Mouse (Mus musculus): ENCODE measurements around the gene AC124108.1. TPM values are rescaled to one million over a fixed set of nuclear protein-coding genes. Genes with fewer than 3 reads are reported as not detected.

Gene AC124108.1
- total RNA-seq (2018; cell fraction: chromatin; rRNA removed), result not detected
- not detected for total RNA-seq (2018; cell fraction: cytosol; rRNA removed)
- total RNA-seq (2018; cell fraction: nucleus; rRNA removed), result not detected
- polyA plus RNA-seq (2018), result not detected in 3 replicates

- H3K4me3 ChIP-seq (ENCODE audit: inconsistent target), result no peak within 1 kb of the TSS
- WGBS (ENCODE audit: missing documents), result 8% methylated on average over 33 of the region's 34 CpGs
Measured at GRCm38 (mm10) chr1:132191093-132191785, at the start of gene AC124108.1, which contains the start of gene Lemd1. Gene AC124108.1 (plus strand): TSS chr1:132191457. Gene Lemd1 (plus strand): TSS chr1:132191431.

DNA sequence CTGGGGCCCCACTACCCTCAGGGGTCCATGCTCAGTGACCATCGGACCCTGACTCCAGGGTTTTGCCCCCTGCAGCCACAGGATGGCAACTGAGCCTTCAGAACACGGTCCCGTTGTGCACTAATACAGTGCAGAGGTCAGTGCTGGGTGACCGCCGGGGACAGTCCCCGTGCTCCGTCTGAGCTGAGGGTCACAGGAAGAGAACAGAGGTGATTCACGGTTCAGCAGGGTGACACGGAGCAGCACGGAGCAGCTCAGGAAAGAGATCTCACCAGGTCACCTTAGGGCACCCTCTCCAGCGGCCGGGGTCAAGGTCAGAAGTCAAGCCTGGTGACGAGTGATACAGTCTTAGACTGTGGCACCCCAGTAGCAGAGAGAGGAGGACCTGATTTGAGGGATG is 49.5 kb upstream of the AC124108.1 start:
- Histone ChIP-seq H3K79me2 (ENCODE audit: inconsistent target) (peaks cover 39% of the 10 kb centered on the region), H3K36me3 (ENCODE audit: inconsistent target) (no peaks in the 10 kb centered on the region), H3K4me3 (ENCODE audit: inconsistent target) (no peak overlapping the region), H3K27ac (no peak overlapping the region)
- WGBS (ENCODE audit: missing documents), result 93% methylated on average over 13 of the region's 13 CpGs

More at GRCm38 (mm10) chr1:132191093-132191785, at the start of gene AC124108.1, which contains the start of gene Lemd1:
- H3K79me2 ChIP-seq (ENCODE audit: inconsistent target), result no peaks in the 10 kb centered on the region
- H3K27ac ChIP-seq, result no peak within 1 kb of the TSS
- no peaks in the 10 kb centered on the region for H3K36me3 ChIP-seq (ENCODE audit: inconsistent target)

GRCm38 (mm10) chr1:132143079-132143478 is 48.2 kb upstream of the AC124108.1 start:
- 9% methylated on average over 5 of the region's 5 CpGs for WGBS (ENCODE audit: missing documents)
- peak overlapping the region; percentile 59 for H3K27ac ChIP-seq

DNA sequence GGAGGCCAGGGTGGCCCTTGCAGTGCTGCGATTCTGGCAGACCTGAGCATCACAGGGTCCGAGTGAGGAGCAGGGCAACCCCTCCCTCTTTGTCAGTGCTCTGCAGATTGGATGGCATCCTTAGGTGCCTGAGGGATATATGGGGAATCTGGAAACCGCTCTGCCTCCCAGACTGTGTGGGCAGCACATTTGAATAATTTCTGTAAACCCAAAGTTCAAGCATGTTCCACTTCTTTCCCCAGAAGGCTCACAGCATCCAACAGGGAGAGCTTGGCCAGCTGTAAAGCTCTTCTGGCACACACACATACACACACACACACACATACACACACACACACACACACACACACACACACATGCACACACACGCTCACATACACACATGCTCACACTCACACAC is 47.5 kb upstream of the AC124108.1 start:
- 100% methylated on average over 2 of the region's 4 CpGs for WGBS (ENCODE audit: missing documents)
- H3K27ac ChIP-seq, result peak overlapping the region; percentile 59

More at GRCm38 (mm10) chr1:132143079-132143478, 48.2 kb upstream of the AC124108.1 start:
- H3K79me2 ChIP-seq (ENCODE audit: inconsistent target), result peaks cover 26% of the 10 kb centered on the region
- no peaks in the 10 kb centered on the region for H3K36me3 ChIP-seq (ENCODE audit: inconsistent target)
- H3K4me3 ChIP-seq (ENCODE audit: inconsistent target), result no peak overlapping the region

GRCm38 (mm10) chr1:132144223-132144622 is 47.0 kb upstream of the AC124108.1 start:
- Histone ChIP-seq H3K27ac (no peak overlapping the region), H3K4me3 (ENCODE audit: inconsistent target) (no peak overlapping the region), H3K79me2 (ENCODE audit: inconsistent target) (peaks cover 14% of the 10 kb centered on the region), H3K36me3 (ENCODE audit: inconsistent target) (no peaks in the 10 kb centered on the region)
- WGBS (ENCODE audit: missing documents), result 100% methylated on average over 2 of the region's 2 CpGs

More for the DNA sequence above, 47.5 kb upstream of the AC124108.1 start:
- peaks cover 19% of the 10 kb centered on the region for H3K79me2 ChIP-seq (ENCODE audit: inconsistent target)
- H3K4me3 ChIP-seq (ENCODE audit: inconsistent target), result no peak overlapping the region
- H3K36me3 ChIP-seq (ENCODE audit: inconsistent target), result no peaks in the 10 kb centered on the region

DNA sequence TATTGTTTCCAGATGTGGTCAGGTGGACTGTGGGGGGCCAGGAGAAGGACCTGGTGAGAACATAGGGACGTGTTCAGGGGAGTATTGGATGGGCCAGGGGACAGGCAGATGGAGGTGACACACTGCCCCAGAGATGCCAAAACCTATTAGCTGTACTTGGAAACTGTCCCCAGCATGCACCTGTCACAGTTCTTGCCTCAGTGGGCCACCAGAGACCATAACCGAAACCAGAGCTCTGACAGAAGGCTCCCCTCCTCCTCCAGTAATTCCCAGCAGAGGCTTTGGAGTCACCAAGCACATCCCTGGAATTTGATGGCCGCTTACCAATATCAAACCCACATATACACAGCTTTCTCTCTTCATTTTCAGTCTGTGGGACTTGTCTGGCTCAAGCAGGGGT is 46.4 kb upstream of the AC124108.1 start:
- H3K4me3 ChIP-seq (ENCODE audit: inconsistent target), result no peak overlapping the region

GRCm38 (mm10) chr1:132145973-132146685 is 45.1 kb upstream of the AC124108.1 start:
- H3K36me3 ChIP-seq (ENCODE audit: inconsistent target), result no peaks in the 10 kb centered on the region
- H3K4me3 ChIP-seq (ENCODE audit: inconsistent target), result no peak overlapping the region
- H3K27ac ChIP-seq, result peak overlapping the region; percentile 41
- 65% methylated on average over 8 of the region's 8 CpGs for WGBS (ENCODE audit: missing documents)
- no peaks in the 10 kb centered on the region for H3K79me2 ChIP-seq (ENCODE audit: inconsistent target)

More for the DNA sequence above, 46.4 kb upstream of the AC124108.1 start:
- Histone ChIP-seq H3K36me3 (ENCODE audit: inconsistent target) (no peaks in the 10 kb centered on the region), H3K79me2 (ENCODE audit: inconsistent target) (peaks cover 8% of the 10 kb centered on the region), H3K27ac (no peak overlapping the region)
- 89% methylated on average over 3 of the region's 3 CpGs for WGBS (ENCODE audit: missing documents)

DNA sequence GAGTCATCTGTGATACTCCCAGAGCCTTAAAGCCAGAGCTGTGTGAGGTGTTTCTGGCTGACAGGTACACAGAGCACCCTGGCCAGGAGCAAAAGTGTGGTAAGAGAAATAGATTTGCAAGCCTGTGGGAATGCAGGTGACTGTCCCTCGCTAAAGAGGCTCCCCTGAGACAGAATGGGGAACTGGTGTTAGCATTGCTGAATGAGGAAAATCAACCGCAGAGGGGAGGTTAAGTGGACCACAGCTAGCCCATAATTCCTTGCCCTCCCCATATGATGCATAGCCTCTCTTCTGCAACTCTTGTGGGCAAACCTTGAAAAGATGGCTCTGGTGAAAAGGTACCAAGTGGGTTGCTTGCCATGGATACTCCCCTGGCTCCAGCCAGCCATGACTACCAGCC is 41.8 kb upstream of the AC124108.1 start:
- Histone ChIP-seq H3K27ac (peak overlapping the region; percentile 35; the same call in 1 of the 2 replicates), H3K4me3 (ENCODE audit: inconsistent target) (no peak overlapping the region), H3K79me2 (ENCODE audit: inconsistent target) (no peaks in the 10 kb centered on the region), H3K36me3 (ENCODE audit: inconsistent target) (no peaks in the 10 kb centered on the region)
- 4% methylated on average over 2 of the region's 2 CpGs for WGBS (ENCODE audit: missing documents)

DNA sequence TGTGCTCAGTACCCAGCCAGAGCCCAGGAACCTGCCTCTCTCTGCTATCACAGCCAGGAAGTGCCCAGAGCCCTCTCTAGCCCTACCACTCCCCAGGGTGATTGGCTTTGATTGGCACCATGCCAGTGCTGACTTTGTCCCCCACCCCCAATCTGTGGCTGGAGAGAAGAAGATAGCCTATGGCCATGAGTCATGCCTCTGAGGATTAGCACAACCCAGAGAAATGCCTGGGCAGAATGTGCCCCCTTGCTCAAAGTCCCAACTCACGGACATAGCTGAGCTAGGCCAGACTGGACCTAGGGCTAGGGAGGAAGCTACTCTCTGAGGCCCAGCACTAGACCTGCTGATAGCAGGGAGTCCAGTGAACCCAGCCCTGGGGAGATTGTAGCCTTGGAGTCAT is 41.1 kb upstream of the AC124108.1 start:
- 74% methylated on average over 1 of the region's 1 CpGs for WGBS (ENCODE audit: missing documents)
- Histone ChIP-seq H3K36me3 (ENCODE audit: inconsistent target) (no peaks in the 10 kb centered on the region), H3K27ac (peak overlapping the region; percentile 35), H3K4me3 (ENCODE audit: inconsistent target) (no peak overlapping the region), H3K79me2 (ENCODE audit: inconsistent target) (no peaks in the 10 kb centered on the region)

DNA sequence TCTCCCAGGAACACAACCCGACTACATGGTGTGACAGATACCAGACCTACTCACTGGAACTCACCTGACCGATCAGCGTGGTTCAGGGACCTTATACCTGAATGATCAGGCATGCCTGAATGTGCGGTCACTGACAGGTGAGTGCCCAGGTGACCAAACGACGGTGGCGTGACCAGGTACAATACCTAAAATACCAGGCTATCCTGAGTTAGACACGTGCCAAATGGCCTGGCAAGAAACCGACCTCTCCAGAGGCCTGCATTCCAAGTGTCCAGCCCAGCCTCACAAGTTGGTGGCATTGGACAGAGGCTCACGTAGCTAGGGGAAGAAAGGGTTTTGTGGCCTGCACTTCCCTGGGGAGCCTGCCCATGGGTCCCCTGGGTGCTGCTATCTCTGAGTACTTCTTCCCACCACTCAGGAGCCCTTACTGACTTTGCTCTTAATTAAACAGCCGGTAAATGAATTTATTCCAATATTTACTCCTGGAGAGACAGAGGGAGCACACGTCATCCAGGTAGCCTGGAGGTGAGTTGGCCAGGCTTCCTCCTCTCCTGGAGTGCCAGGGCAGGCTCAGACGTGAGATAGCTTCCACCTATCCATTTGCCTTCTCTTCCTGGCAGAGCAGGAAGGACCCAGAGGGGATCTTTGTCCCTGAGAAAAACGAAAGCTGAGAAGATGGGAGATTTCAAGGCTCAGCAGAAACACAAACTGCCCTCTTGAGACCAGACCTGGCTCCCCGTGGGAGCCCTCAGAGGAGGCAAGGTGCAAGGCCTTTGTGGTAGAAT is 40.2 kb upstream of the AC124108.1 start:
- Histone ChIP-seq H3K27ac (peak overlapping the region; percentile 35), H3K79me2 (ENCODE audit: inconsistent target) (no peaks in the 10 kb centered on the region), H3K4me3 (ENCODE audit: inconsistent target) (no peak overlapping the region), H3K36me3 (ENCODE audit: inconsistent target) (no peaks in the 10 kb centered on the region)
- whole genome bisulfite sequencing (ENCODE audit: missing documents), result 85% methylated on average over 15 of the region's 15 CpGs

- WGBS (ENCODE audit: missing documents), result 100% methylated on average over 2 of the region's 2 CpGs
- no peak overlapping the region for H3K27ac ChIP-seq
- no peaks in the 10 kb centered on the region for H3K79me2 ChIP-seq (ENCODE audit: inconsistent target)
- no peak overlapping the region for H3K4me3 ChIP-seq (ENCODE audit: inconsistent target)
- H3K36me3 ChIP-seq (ENCODE audit: inconsistent target), result no peaks in the 10 kb centered on the region
Measured at GRCm38 (mm10) chr1:132151908-132152307, 39.3 kb upstream of the AC124108.1 start.

- WGBS (ENCODE audit: missing documents), result 97% methylated on average over 15 of the region's 15 CpGs
- no peaks in the 10 kb centered on the region for H3K36me3 ChIP-seq (ENCODE audit: inconsistent target)
- H3K4me3 ChIP-seq (ENCODE audit: inconsistent target), result no peak overlapping the region
- H3K79me2 ChIP-seq (ENCODE audit: inconsistent target), result no peaks in the 10 kb centered on the region
- H3K27ac ChIP-seq, result no peak overlapping the region
Measured at GRCm38 (mm10) chr1:132153086-132153690, 38.1 kb upstream of the AC124108.1 start.

- no peaks in the 10 kb centered on the region for H3K79me2 ChIP-seq (ENCODE audit: inconsistent target)
- WGBS (ENCODE audit: missing documents), result 91% methylated on average over 8 of the region's 8 CpGs
Measured at GRCm38 (mm10) chr1:132153691-132154090, 37.6 kb upstream of the AC124108.1 start.

GRCm38 (mm10) chr1:132155737-132156136 is 35.5 kb upstream of the AC124108.1 start:
- Histone ChIP-seq H3K27ac (no peak overlapping the region), H3K79me2 (ENCODE audit: inconsistent target) (no peaks in the 10 kb centered on the region), H3K4me3 (ENCODE audit: inconsistent target) (no peak overlapping the region), H3K36me3 (ENCODE audit: inconsistent target) (no peaks in the 10 kb centered on the region)
- 14% methylated on average over 6 of the region's 6 CpGs for WGBS (ENCODE audit: missing documents)

More at GRCm38 (mm10) chr1:132153691-132154090, 37.6 kb upstream of the AC124108.1 start:
- Histone ChIP-seq H3K36me3 (ENCODE audit: inconsistent target) (no peaks in the 10 kb centered on the region), H3K27ac (no peak overlapping the region), H3K4me3 (ENCODE audit: inconsistent target) (no peak overlapping the region)

All from macrophage (primary cell).